Comparison of ENCODE assay signal across 1 mouse cellular context in the genomic region with DNA sequence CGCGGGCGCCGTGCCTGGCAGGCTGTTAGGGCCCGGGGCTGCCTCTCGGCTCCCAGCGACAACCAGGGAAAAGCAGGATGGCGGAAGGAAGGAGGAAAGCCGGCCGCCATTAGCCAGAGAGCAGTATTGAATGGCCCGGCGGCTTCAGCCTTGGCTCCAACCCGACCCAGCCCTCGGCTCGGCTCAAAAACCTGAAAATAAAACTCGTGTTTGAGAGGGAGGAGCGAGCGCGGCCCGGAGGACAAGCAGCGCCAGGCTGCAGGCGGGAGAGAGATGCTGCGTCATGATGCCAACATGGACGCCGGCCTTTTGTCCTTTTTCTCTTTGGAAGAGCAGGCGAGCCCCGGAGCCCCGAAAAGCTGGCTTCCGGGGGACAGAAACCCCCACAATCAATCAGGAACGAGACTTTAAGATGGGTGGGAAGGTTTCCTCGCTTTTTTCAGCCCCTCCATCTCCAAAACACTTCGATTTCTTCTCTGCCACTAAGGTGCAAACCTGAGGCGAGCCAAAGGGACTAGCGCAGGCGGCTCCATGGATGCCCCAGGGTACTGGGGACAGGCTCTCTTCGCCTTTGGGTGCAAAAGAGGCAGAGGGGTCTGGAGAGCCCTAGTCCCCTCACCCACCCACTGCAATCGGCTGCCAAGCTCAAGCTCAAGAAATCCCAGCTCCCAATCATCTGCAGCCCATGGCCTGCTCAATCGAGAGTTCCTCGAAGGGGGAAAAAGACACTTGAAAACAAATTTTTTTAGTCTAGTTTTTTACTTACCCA.
TF ChIP-seq lines count a peak whose summit lies in the region.

No protein-coding gene starts in this region.

TF ChIP-seq in myocyte, 11 proteins besides CTCF, POLR2A, EP300 and RAD21:
- no peak for TF ChIP-seq MAX (IDR thresholded peaks at IDR 0.05; ENCODE audit: low read depth)
- peak; percentile 85 for TF ChIP-seq POLR2AphosphoS2 (IDR thresholded peaks at IDR 0.05; ENCODE audit: insufficient read length, low read depth)
- peak; percentile 20 for TF ChIP-seq REST (IDR thresholded peaks at IDR 0.05; ENCODE audit: insufficient read depth, insufficient read length)
TF ChIP-seq in myocyte: peak in this region for 2.
